Mouse (Mus musculus) forebrain, embryonic 11.5 days (tissue): ENCODE measurements around the gene Cacna1d. TPM values are rescaled to one million over a fixed set of nuclear protein-coding genes. Genes with fewer than 3 reads are reported as not detected.

Experiments used
- ATAC-seq: fragments of 200-750 bp; cut with Nextera tagmentation; replicated peaks from 2 replicates; pipeline ENCODE4 v1.8.0; 2017; ENCODE audit warnings: moderate TSS enrichment; ENCODE audit not compliant: low FRiP score
- DNase-seq: peaks from one replicate; pipeline ENCODE4 v3.0.0-alpha.2; 2017; ENCODE audit warnings: low spot score
- H3K27ac ChIP-seq: fragments of 300-500 bp; sonication (generic); 2 replicates; pipeline ENCODE4 v1.5.1; 2014; ENCODE audit warnings: low read depth, low read length
- H3K27me3 ChIP-seq: fragments of 300-500 bp; sonication (generic); 2 replicates; pipeline ENCODE4 v1.6.1; 2014; ENCODE audit warnings: mild to moderate bottlenecking, low read length, mixed read lengths; ENCODE audit not compliant: control insufficient read depth, insufficient read depth
- H3K36me3 ChIP-seq: fragments of 300-500 bp; sonication (generic); 2 replicates; pipeline ENCODE4 v1.6.1; 2014; ENCODE audit warnings: mild to moderate bottlenecking, low read length, moderate library complexity, mixed read lengths; ENCODE audit not compliant: control insufficient read depth, insufficient read depth
- H3K4me1 ChIP-seq: fragments of 300-500 bp; sonication (generic); replicated peaks from 2 replicates; pipeline ENCODE4 v1.6.1; 2014; ENCODE audit warnings: low read length, mixed read lengths; ENCODE audit not compliant: control insufficient read depth, insufficient read depth
- H3K4me2 ChIP-seq: fragments of 300-500 bp; sonication (generic); 2 replicates; pipeline ENCODE4 v1.6.1; 2014; ENCODE audit warnings: low read depth, mild to moderate bottlenecking, low read length, moderate library complexity, mixed read lengths; ENCODE audit not compliant: severe bottlenecking
- H3K4me3 ChIP-seq: fragments of 300-500 bp; sonication (generic); 2 replicates; pipeline ENCODE4 v1.5.1; 2014; ENCODE audit warnings: low read depth, low read length
- H3K9ac ChIP-seq: fragments of 300-500 bp; sonication (generic); 2 replicates; pipeline ENCODE4 v1.6.1; 2014; ENCODE audit warnings: low read length
- H3K9me3 ChIP-seq: fragments of 300-500 bp; sonication (generic); 2 replicates; pipeline ENCODE4 v1.6.1; 2016; ENCODE audit warnings: low read length, mixed read lengths; ENCODE audit not compliant: control insufficient read depth
- WGBS: fragments of 180-500 bp; shearing (Covaris S2); extraction: QIAGEN DNeasy Blood & Tissue Kit; methylation state at CpG from one replicate; pipeline ENCODE4 v1.1.7; 2014; 5-methylcytosine and 5-hydroxymethylcytosine counted together
- polyA plus RNA-seq: library from polyadenylated mRNA; unstranded; fragments of >200 nt; fragmentation: Nextera tagmentation; extraction: Ambion mirVana; gene quantifications from 2 replicates; pipeline ENCODE4 v1.2.1, GENCODE M21; 2014

Cacna1d gene
- polyA plus RNA-seq, 1 experiment from 2014 or later: 1.8 TPM

GRCm38 (mm10) chr14:30519323-30519722 is 28.1 kb upstream of the Cacna1d start:
- Histone ChIP-seq H3K9me3 (no peaks in the 10 kb centered on the region), H3K4me1 (no peaks in the 10 kb centered on the region), H3K4me3 (no peak overlapping the region), H3K9ac (no peak overlapping the region), H3K27ac (no peak overlapping the region), H3K27me3 (no peaks in the 10 kb centered on the region), H3K36me3 (peaks cover 12% of the 10 kb centered on the region; the same call in 1 of the 2 replicates), H3K4me2 (no peak overlapping the region)
- DNase-seq (no peak), ATAC-seq (no peak)
- WGBS: 90% methylated on average over 5 of the region's 5 CpGs

- DNase-seq: no peak
- 91% methylated on average over 13 of the region's 13 CpGs for WGBS
- peaks cover 6% of the 10 kb centered on the region; the same call in 1 of the 2 replicates for H3K36me3 ChIP-seq
Observed at GRCm38 (mm10) chr14:30515931-30516723, 24.9 kb upstream of the Cacna1d start.

GRCm38 (mm10) chr14:30512896-30513295 is 21.6 kb upstream of the Cacna1d start:
- H3K27me3 ChIP-seq: no peaks in the 10 kb centered on the region
- no peak overlapping the region for H3K4me2 ChIP-seq
- no peak overlapping the region for H3K27ac ChIP-seq
- no peaks in the 10 kb centered on the region for H3K4me1 ChIP-seq
- no peak for ATAC-seq
- no peak for DNase-seq
- no peak overlapping the region for H3K4me3 ChIP-seq
- H3K9me3 ChIP-seq: no peaks in the 10 kb centered on the region
- WGBS: 93% methylated on average over 5 of the region's 5 CpGs
- H3K36me3 ChIP-seq: no peaks in the 10 kb centered on the region; the same call in 1 of the 2 replicates
- no peak overlapping the region for H3K9ac ChIP-seq

More at GRCm38 (mm10) chr14:30515931-30516723, 24.9 kb upstream of the Cacna1d start:
- Histone ChIP-seq H3K4me2 (no peak overlapping the region), H3K9me3 (no peaks in the 10 kb centered on the region), H3K9ac (no peak overlapping the region), H3K4me1 (no peaks in the 10 kb centered on the region), H3K27ac (no peak overlapping the region), H3K27me3 (no peaks in the 10 kb centered on the region), H3K4me3 (no peak overlapping the region)
- ATAC-seq: no peak

GRCm38 (mm10) chr14:30510214-30510763 is 19.0 kb upstream of the Cacna1d start:
- Histone ChIP-seq H3K27me3 (no peaks in the 10 kb centered on the region), H3K4me3 (no peak overlapping the region), H3K9me3 (no peaks in the 10 kb centered on the region), H3K4me1 (no peaks in the 10 kb centered on the region), H3K4me2 (no peak overlapping the region), H3K36me3 (no peaks in the 10 kb centered on the region; the same call in 1 of the 2 replicates), H3K9ac (no peak overlapping the region), H3K27ac (no peak overlapping the region)
- ATAC-seq (no peak), DNase-seq (no peak)
- 92% methylated on average over 6 of the region's 6 CpGs for WGBS

GRCm38 (mm10) chr14:30504990-30505389 is 13.7 kb upstream of the Cacna1d start:
- no peak overlapping the region for H3K27ac ChIP-seq
- H3K4me1 ChIP-seq: no peaks in the 10 kb centered on the region
- no peaks in the 10 kb centered on the region for H3K27me3 ChIP-seq
- no peak overlapping the region for H3K9ac ChIP-seq
- DNase-seq: no peak
- H3K9me3 ChIP-seq: no peaks in the 10 kb centered on the region
- no peak overlapping the region for H3K4me3 ChIP-seq
- 90% methylated on average over 5 of the region's 5 CpGs for whole genome bisulfite sequencing
- H3K36me3 ChIP-seq: no peaks in the 10 kb centered on the region; the same call in 1 of the 2 replicates
- H3K4me2 ChIP-seq: no peak overlapping the region
- ATAC-seq: no peak

GRCm38 (mm10) chr14:30498202-30498601 is 6.9 kb upstream of the Cacna1d start:
- no peak for DNase-seq
- ATAC-seq: no peak
- Histone ChIP-seq H3K4me3 (no peak overlapping the region), H3K9me3 (no peaks in the 10 kb centered on the region), H3K9ac (no peak overlapping the region), H3K4me2 (no peak overlapping the region), H3K36me3 (no peaks in the 10 kb centered on the region; the same call in 1 of the 2 replicates), H3K27me3 (no peaks in the 10 kb centered on the region), H3K27ac (no peak overlapping the region), H3K4me1 (no peaks in the 10 kb centered on the region)
- WGBS: 91% methylated on average over 2 of the region's 2 CpGs

GRCm38 (mm10) chr14:30494998-30495397 is 3.7 kb upstream of the Cacna1d start:
- Histone ChIP-seq H3K4me2 (no peak overlapping the region), H3K27ac (no peak overlapping the region), H3K36me3 (no peaks in the 10 kb centered on the region; the same call in 1 of the 2 replicates), H3K9ac (no peak overlapping the region), H3K27me3 (no peaks in the 10 kb centered on the region), H3K4me1 (no peaks in the 10 kb centered on the region), H3K9me3 (no peaks in the 10 kb centered on the region), H3K4me3 (no peak overlapping the region)
- DNase-seq (no peak), ATAC-seq (no peak)
- WGBS: 66% methylated on average over 6 of the region's 6 CpGs

- H3K4me2 ChIP-seq: no peak overlapping the region
- peaks cover 2% of the 10 kb centered on the region; the same call in 1 of the 2 replicates for H3K36me3 ChIP-seq
- H3K27ac ChIP-seq: no peak overlapping the region
- no peaks in the 10 kb centered on the region for H3K9me3 ChIP-seq
- no peaks in the 10 kb centered on the region for H3K27me3 ChIP-seq
- ATAC-seq: no peak
- WGBS: 81% methylated on average over 1 of the region's 1 CpGs
- H3K4me1 ChIP-seq: no peaks in the 10 kb centered on the region
- no peak overlapping the region for H3K4me3 ChIP-seq
- DNase-seq: no peak
- H3K9ac ChIP-seq: no peak overlapping the region
Observed at GRCm38 (mm10) chr14:30493276-30493675, 2.0 kb upstream of the Cacna1d start.
